Mouse (Mus musculus) forebrain, embryonic 14.5 days (tissue): ENCODE measurements around the gene Sh3bgrl3. TPM values are rescaled to one million over a fixed set of nuclear protein-coding genes. Genes with fewer than 3 reads are reported as not detected.

ENCODE experiments used
- ATAC-seq: fragments of 200-750 bp; cut with Nextera tagmentation; 2 replicates; pipeline ENCODE4 v1.8.0; 2017; ENCODE audit warnings: mild to moderate bottlenecking, moderate library complexity
- DNase-seq: peaks from one replicate; pipeline ENCODE4 v3.0.0-alpha.2; 2015; ENCODE audit warnings: low spot score
- H3K27ac ChIP-seq: fragments of 300-500 bp; sonication (generic); 2 replicates; pipeline ENCODE4 v1.5.1; 2014; ENCODE audit warnings: low read depth, mild to moderate bottlenecking, control low read depth, low read length, moderate library complexity
- H3K27me3 ChIP-seq: fragments of 300-500 bp; sonication (generic); replicated peaks from 2 replicates; pipeline ENCODE4 v1.6.1; 2014; ENCODE audit warnings: low read length, control low read depth, mixed read lengths; ENCODE audit not compliant: control insufficient read depth, insufficient read depth
- H3K36me3 ChIP-seq: fragments of 300-500 bp; sonication (generic); 2 replicates; pipeline ENCODE4 v1.6.1; 2014; ENCODE audit warnings: low read length, control low read depth; ENCODE audit not compliant: control insufficient read depth, insufficient read depth
- H3K4me1 ChIP-seq: fragments of 300-500 bp; sonication (generic); 2 replicates; pipeline ENCODE4 v1.6.1; 2014; ENCODE audit warnings: antibody characterized with exemption, low read length, control low read depth; ENCODE audit not compliant: control insufficient read depth, insufficient read depth
- H3K4me2 ChIP-seq: fragments of 300-500 bp; sonication (generic); 2 replicates; pipeline ENCODE4 v1.6.1; 2014; ENCODE audit warnings: mild to moderate bottlenecking, control low read depth, low read length
- H3K4me3 ChIP-seq: fragments of 300-500 bp; sonication (generic); 2 replicates; pipeline ENCODE4 v1.5.1; 2014; ENCODE audit warnings: low read depth, low read length, control low read depth
- H3K9ac ChIP-seq: fragments of 300-500 bp; sonication (generic); 2 replicates; pipeline ENCODE4 v1.6.1; 2014; ENCODE audit warnings: mild to moderate bottlenecking, low read length, control low read depth, moderate library complexity
- H3K9me3 ChIP-seq: fragments of 300-500 bp; sonication (generic); replicated peaks from 2 replicates; pipeline ENCODE4 v1.6.1; 2016; ENCODE audit warnings: low read length, control low read depth, mixed read lengths; ENCODE audit not compliant: control insufficient read depth
- WGBS: fragments of 180-500 bp; shearing (Covaris S2); extraction: QIAGEN DNeasy Blood & Tissue Kit; methylation state at CpG from one replicate; pipeline ENCODE4 v1.1.7; 2014; 5-methylcytosine and 5-hydroxymethylcytosine counted together
- polyA plus RNA-seq: library from polyadenylated mRNA; unstranded; fragments of >200 nt; fragmentation: Nextera tagmentation; extraction: Ambion mirVana; gene quantifications from 2 replicates; pipeline ENCODE4 v1.2.1, GENCODE M21; 2014

The Sh3bgrl3 gene
- polyA plus RNA-seq, 1 experiment from 2014 or later: 372 TPM

- H3K9me3 ChIP-seq: no peaks in the 10 kb centered on the region
- WGBS: 91% methylated on average over 4 of the region's 4 CpGs
- H3K4me1 ChIP-seq: peaks cover 9% of the 10 kb centered on the region
- H3K9ac ChIP-seq: no peak overlapping the region
- DNase-seq (no peak), ATAC-seq (no peak)
- H3K27me3 ChIP-seq: peaks cover 11% of the 10 kb centered on the region
- no peak overlapping the region for H3K4me2 ChIP-seq
- H3K36me3 ChIP-seq: no peaks in the 10 kb centered on the region
- no peak overlapping the region for H3K4me3 ChIP-seq
- no peak overlapping the region for H3K27ac ChIP-seq
These were observed 43.6 kb downstream of the Sh3bgrl3 start for GRCm38 (mm10) chr4:134084999-134085398.

GRCm38 (mm10) chr4:134082460-134082859, 46.1 kb downstream of the Sh3bgrl3 start:
- peak overlapping the region; percentile 40 for H3K4me3 ChIP-seq
- H3K9me3 ChIP-seq: no peaks in the 10 kb centered on the region
- H3K4me1 ChIP-seq: peaks cover 9% of the 10 kb centered on the region
- peak overlapping the region; percentile 35; the same call in 1 of the 2 replicates for H3K9ac ChIP-seq
- ATAC-seq (no peak), DNase-seq (no peak)
- H3K36me3 ChIP-seq: no peaks in the 10 kb centered on the region
- H3K27me3 ChIP-seq: peaks cover 11% of the 10 kb centered on the region
- no peak overlapping the region for H3K27ac ChIP-seq
- peak overlapping the region; percentile 69 for H3K4me2 ChIP-seq
- 13% methylated on average over 7 of the region's 7 CpGs for WGBS

GRCm38 (mm10) chr4:134081730-134082386, 46.7 kb downstream of the Sh3bgrl3 start:
- Histone ChIP-seq H3K9me3 (no peaks in the 10 kb centered on the region), H3K27ac (no peak overlapping the region), H3K4me3 (peak overlapping the region; percentile 40), H3K4me1 (peaks cover 9% of the 10 kb centered on the region), H3K27me3 (peaks cover 11% of the 10 kb centered on the region), H3K9ac (peak overlapping the region; percentile 35; the same call in 1 of the 2 replicates), H3K4me2 (peak overlapping the region; percentile 69), H3K36me3 (no peaks in the 10 kb centered on the region)
- 1% methylated on average over 38 of the region's 41 CpGs for WGBS
- peak; percentile 79 for ATAC-seq
- peak; percentile 56 for DNase-seq

- Histone ChIP-seq H3K4me1 (peaks cover 9% of the 10 kb centered on the region), H3K27me3 (peaks cover 11% of the 10 kb centered on the region), H3K27ac (no peak overlapping the region), H3K4me2 (no peak overlapping the region), H3K4me3 (no peak overlapping the region), H3K9me3 (no peaks in the 10 kb centered on the region), H3K9ac (no peak overlapping the region), H3K36me3 (no peaks in the 10 kb centered on the region)
- no peak for DNase-seq
- 84% methylated on average over 4 of the region's 4 CpGs for WGBS
- no peak for ATAC-seq
These were observed 47.9 kb downstream of the Sh3bgrl3 start for GRCm38 (mm10) chr4:134080674-134081073.

DNA sequence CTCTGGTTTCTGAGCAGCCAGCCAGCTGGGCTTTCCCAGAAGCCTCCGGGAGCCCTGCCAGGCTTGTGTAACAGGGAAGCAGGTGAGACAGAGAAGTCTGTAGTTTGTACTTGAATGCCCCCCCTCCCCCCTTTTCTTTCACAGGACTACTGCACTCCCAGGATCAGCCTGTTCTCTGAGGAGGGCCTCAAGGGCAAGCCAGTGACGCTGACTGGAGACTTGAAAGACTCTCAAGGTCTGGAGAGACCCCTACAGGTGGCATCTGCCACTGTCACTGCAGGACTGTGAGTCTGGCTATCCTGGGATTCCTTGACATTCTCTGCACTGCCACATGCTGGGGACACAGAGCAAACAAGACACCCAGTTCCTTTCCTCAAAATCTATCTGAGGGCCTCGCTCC, 49.9 kb downstream of the Sh3bgrl3 start:
- DNase-seq: peak; percentile 72
- Histone ChIP-seq H3K4me3 (no peak overlapping the region), H3K9me3 (no peaks in the 10 kb centered on the region), H3K36me3 (no peaks in the 10 kb centered on the region), H3K27ac (no peak overlapping the region), H3K9ac (no peak overlapping the region), H3K4me2 (no peak overlapping the region), H3K4me1 (peaks cover 9% of the 10 kb centered on the region), H3K27me3 (peaks cover 11% of the 10 kb centered on the region)
- ATAC-seq: 0 out of 2 replicates have a peak, but pooled peaks have one; percentile 34
- 11% methylated on average over 3 of the region's 3 CpGs for WGBS

Other genes with a start within 250 kb of the Sh3bgrl3 start
- gene Rps6ka1, start 241.0 kb downstream of the Sh3bgrl3 start, polyA plus RNA-seq: 13.5 and 16.2 TPM in 2 replicates
- 2,465 and 2,793 TPM in 2 replicates for gene Hmgn2, start 160.1 kb downstream of the Sh3bgrl3 start, polyA plus RNA-seq
- gene Dhdds, start 127.9 kb downstream of the Sh3bgrl3 start, polyA plus RNA-seq: 52.7 and 57.0 TPM in 2 replicates
- not detected in 2 replicates for gene Lin28a, start 109.9 kb downstream of the Sh3bgrl3 start, polyA plus RNA-seq
- not detected in 2 replicates for gene Zfp683, start 75.0 kb downstream of the Sh3bgrl3 start, polyA plus RNA-seq
- gene Crybg2, start 68.0 kb downstream of the Sh3bgrl3 start, polyA plus RNA-seq: 0.72 and 1.9 TPM in 2 replicates
- gene Cd52, start 33.7 kb downstream of the Sh3bgrl3 start, polyA plus RNA-seq: 1.3 and 2.3 TPM in 2 replicates
- gene Ubxn11, start 26.2 kb downstream of the Sh3bgrl3 start, polyA plus RNA-seq: 9.0 and 12.5 TPM in 2 replicates
- 20.1 and 21.3 TPM in 2 replicates for gene Cep85, start 58.3 kb upstream of the Sh3bgrl3 start, polyA plus RNA-seq
- not detected in 2 replicates for gene Gm7534, start 74.2 kb upstream of the Sh3bgrl3 start, polyA plus RNA-seq
- not detected in 2 replicates for gene Catsper4, start 98.6 kb upstream of the Sh3bgrl3 start, polyA plus RNA-seq
- 0.36 TPM in 1 of 2 replicates, not detected in the other for gene Cnksr1, start 109.6 kb upstream of the Sh3bgrl3 start, polyA plus RNA-seq
- gene E130218I03Rik, start 114.9 kb upstream of the Sh3bgrl3 start, polyA plus RNA-seq: 0.17 TPM in 1 of 2 replicates, not detected in the other
- 14.4 and 15.8 TPM in 2 replicates for gene Zfp593, start 116.8 kb upstream of the Sh3bgrl3 start, polyA plus RNA-seq
- not detected in 2 replicates for gene Gm30191, start 118.1 kb upstream of the Sh3bgrl3 start, polyA plus RNA-seq
- 10.1 and 11.6 TPM in 2 replicates for gene Grrp1, start 125.3 kb upstream of the Sh3bgrl3 start, polyA plus RNA-seq
- gene Pdik1l, start 159.1 kb upstream of the Sh3bgrl3 start, polyA plus RNA-seq: 32.2 and 40.5 TPM in 2 replicates
- gene Trim63, start 186.3 kb upstream of the Sh3bgrl3 start, polyA plus RNA-seq: not detected in 2 replicates
- 0.05 and 0.06 TPM in 2 replicates for gene Slc30a2, start 214.4 kb upstream of the Sh3bgrl3 start, polyA plus RNA-seq